Mouse (Mus musculus) frontal cortex, adult 2 months (tissue): ENCODE measurements around the gene Clcn6. TPM values are rescaled to one million over a fixed set of nuclear protein-coding genes. Genes with fewer than 3 reads are reported as not detected.

Experiments
- DNase-seq, 2 experiments: peaks; one replicate each; pipeline ENCODE4 v3.0.0; 2022; ENCODE audit warnings: low spot score in 1 of 2; ENCODE audit errors: extremely low spot score in 1 of 2
- polyA plus RNA-seq: library from polyadenylated mRNA; depleted of rRNA; stranded (reverse); fragments of >200 nt; gene quantifications from 2 replicates; pipeline ENCODE4 v1.2.3, GENCODE M21; 2012; rRNA removed

Gene Clcn6
- polyA plus RNA-seq, 1 experiment, result 46.9 TPM

DNA sequence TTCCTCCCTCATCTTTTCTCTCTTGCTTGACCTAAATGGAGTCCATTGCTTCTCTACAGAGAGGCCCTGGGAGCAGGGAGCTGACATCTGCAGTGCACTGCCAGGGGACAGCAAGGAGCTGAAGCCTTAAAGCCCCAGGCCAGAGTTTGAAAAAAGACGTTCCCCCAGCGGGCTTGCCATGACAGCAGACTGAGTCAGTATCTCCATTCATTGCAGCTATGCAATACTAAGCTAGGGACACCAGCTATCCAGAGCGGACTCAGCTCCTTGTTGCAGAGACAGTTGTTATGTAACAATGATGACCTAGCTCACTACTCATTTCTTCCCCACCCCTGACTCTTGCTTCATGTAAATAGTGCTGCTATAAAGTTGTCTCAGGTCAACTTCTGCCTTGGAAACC, 43.3 kb downstream of the Clcn6 start:
- no peak for DNase-seq

- DNase-seq, result no peak
Observed at GRCm38 (mm10) chr4:147993571-147994095, 45.0 kb downstream of the Clcn6 start.

GRCm38 (mm10) chr4:147985205-147986132, 53.2 kb downstream of the Clcn6 start, which contains the start of gene Nppb:
TSS of gene Nppb (plus strand) at chr4:147985788.
- no peak for DNase-seq

DNA sequence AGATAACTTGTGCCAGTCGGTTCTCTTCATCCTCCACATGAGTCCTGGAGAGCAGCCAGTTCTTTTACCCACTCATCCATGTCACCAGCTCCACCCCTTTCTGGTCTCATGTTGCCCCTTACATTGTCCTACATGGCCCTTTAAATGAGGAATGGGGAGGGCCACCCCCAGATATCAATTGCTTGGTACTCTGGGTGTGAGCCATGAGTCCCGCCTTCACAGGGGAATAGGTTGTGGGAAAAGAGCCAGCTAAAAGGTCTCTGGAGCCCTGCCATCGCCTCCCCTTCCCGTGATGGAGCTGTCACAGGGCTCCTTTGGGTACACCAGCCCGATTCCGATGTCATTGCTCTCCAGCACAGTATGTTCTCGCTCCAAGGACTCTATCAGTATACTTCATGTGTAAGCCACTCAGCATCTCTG, 59.2 kb downstream of the Clcn6 start:
- no peak for DNase-seq

- DNase-seq, result no peak
Observed at GRCm38 (mm10) chr4:147978391-147978790, 60.2 kb downstream of the Clcn6 start.

- DNase-seq, result no peak
Observed at GRCm38 (mm10) chr4:147977726-147978125, 60.9 kb downstream of the Clcn6 start.

- DNase-seq, result no peak
Observed at GRCm38 (mm10) chr4:147976237-147976636, 62.4 kb downstream of the Clcn6 start.

DNA sequence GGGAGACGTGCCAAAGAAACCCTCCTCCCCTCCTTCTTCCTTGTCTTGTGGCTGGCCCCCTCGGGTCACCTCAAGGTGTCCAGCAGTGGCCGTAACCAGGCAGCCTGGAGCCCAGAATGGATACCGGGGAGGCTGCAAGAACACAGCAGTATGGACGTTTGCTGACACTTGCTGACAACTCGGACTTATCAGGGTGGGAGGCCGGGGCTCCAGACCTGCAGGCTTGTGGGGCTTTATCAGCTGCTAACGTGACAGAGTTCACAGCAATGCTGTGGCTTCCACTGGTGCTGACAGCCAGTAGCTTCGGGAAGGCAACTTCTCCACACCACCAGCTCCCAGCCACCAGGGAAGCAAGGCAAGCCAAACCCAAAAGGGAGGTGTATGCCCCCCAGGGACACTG, 69.3 kb downstream of the Clcn6 start:
- DNase-seq, result no peak

GRCm38 (mm10) chr4:147968816-147969215, 69.8 kb downstream of the Clcn6 start:
- DNase-seq, result no peak

GRCm38 (mm10) chr4:147965712-147966111, 72.9 kb downstream of the Clcn6 start:
- no peak for DNase-seq

DNA sequence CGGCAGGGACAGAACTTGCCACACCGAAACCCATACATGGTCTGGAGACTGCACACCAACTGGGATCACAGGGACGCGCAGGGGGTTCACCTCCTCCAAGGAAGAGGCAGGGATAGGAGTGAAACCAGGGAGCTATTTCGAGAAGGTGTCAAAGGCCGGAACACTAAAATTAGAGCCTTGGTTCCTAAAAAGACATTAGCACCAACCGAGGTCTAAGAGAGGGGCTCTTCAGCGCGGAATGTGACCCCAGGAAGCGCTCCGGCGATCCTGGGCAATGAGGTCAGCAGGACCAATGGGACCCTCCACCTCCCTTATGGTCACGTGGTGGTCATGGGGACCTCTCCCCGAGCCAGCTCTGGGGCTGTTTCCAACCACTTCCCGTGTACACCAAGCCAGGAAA, 75.0 kb downstream of the Clcn6 start:
- DNase-seq, result no peak

DNA sequence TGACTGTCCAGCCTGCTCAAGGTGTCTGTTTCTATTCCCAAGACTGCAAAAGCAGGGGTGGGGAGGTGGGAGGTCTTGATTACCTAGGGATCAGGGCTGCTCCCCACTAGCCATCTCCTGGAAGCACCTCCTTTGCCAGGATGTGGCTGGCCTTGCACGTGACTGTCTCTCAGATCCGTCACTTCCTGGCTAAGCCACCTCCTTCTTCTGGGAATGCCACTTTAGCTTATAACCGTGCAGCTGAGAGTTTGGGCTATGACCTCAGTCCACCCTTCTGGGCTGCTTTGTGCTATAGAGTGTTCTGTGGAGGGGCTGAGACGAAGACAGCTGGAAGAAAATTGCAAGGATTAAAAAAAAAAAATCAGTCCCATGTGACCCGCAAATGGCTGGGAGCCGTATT, 75.8 kb downstream of the Clcn6 start:
- DNase-seq, result no peak

DNA sequence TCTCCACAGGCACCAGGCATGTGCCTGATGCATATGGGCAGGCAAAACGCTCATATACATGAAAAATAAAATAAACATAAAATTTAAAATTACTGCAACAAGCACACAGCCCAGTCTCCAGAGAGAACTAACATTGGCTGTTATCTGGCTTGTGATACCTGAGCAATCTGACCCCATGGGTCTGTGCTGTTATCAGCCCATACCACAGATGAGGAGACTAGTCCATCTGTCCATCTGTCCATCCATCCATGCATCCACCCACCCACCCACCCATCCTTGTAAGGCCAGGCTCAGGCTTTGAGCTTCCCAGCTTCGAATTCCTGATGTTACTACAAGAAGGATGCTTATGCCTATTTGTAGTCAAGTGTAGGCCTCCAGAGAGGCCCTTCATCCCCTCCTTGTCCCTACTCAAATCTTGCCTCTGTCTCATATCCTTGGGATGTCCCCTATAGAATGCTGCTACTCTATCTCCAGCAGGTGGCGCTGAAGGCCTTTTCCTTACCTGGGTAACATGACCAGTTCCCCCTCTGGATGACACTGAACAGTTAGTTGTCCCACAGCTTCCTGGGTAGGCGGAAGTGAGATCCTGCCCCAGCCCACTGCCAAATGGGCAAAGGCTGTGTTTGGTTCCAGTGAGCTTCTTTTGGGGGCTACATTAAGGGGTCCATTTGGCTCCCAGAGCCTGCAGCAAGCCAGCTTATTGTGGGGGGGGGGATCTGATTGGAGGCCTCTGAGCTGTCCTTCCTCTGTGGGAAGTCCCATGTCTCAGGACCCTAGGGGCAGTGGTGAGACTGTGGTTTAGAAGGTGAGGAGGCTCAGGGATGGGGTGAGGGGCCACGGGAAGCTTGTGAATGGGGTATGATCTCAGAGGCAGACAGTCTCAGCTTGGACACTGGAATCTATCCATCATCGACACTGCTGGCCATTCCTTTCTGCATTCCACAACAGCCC, 78.5 kb downstream of the Clcn6 start:
- peak in 1 of 2 experiments; percentile 75 for DNase-seq

- no peak for DNase-seq
Observed at GRCm38 (mm10) chr4:147957141-147957540, 81.5 kb downstream of the Clcn6 start.

Other genes starting within 250 kb of the Clcn6 start
- gene Zfp984, start 229.0 kb downstream of the Clcn6 start, polyA plus RNA-seq, result 3.5 and 4.0 TPM in 2 replicates
- gene Zfp933, start 190.5 kb downstream of the Clcn6 start, polyA plus RNA-seq, result 10.5 and 10.9 TPM in 2 replicates
- gene Miip, start 170.0 kb downstream of the Clcn6 start, polyA plus RNA-seq, result 51.3 and 66.8 TPM in 2 replicates
- gene Fv1, start 169.8 kb downstream of the Clcn6 start, polyA plus RNA-seq, result 5.6 and 7.5 TPM in 2 replicates
- gene Mfn2, start 134.1 kb downstream of the Clcn6 start, polyA plus RNA-seq, result 100 and 102 TPM in 2 replicates
- gene Plod1, start 102.1 kb downstream of the Clcn6 start, polyA plus RNA-seq, result 18.8 and 20.3 TPM in 2 replicates
- 32.6 and 32.9 TPM in 2 replicates for gene 2510039O18Rik, start 97.9 kb downstream of the Clcn6 start, polyA plus RNA-seq
- gene Nppb, start 53.0 kb downstream of the Clcn6 start, polyA plus RNA-seq, result 0.15 and 0.16 TPM in 2 replicates
- 13.9 and 14.6 TPM in 2 replicates for gene Nppa, start 38.1 kb downstream of the Clcn6 start, polyA plus RNA-seq
- gene Mthfr, start 256 bp upstream of the Clcn6 start, polyA plus RNA-seq, result 28.7 and 34.2 TPM in 2 replicates
- gene Agtrap, start 49.2 kb upstream of the Clcn6 start, polyA plus RNA-seq, result 7.5 and 9.6 TPM in 2 replicates
- gene Mad2l2, start 91.6 kb upstream of the Clcn6 start, polyA plus RNA-seq, result 24.8 and 27.8 TPM in 2 replicates
- gene Draxin, start 91.9 kb upstream of the Clcn6 start, polyA plus RNA-seq, result 0.97 and 1.2 TPM in 2 replicates
- gene Fbxo6, start 113.3 kb upstream of the Clcn6 start, polyA plus RNA-seq, result 33.9 and 40.0 TPM in 2 replicates
- 206 and 213 TPM in 2 replicates for gene Fbxo44, start 121.7 kb upstream of the Clcn6 start, polyA plus RNA-seq
- 105 and 116 TPM in 2 replicates for gene Fbxo2, start 121.8 kb upstream of the Clcn6 start, polyA plus RNA-seq
- gene Disp3, start 249.1 kb upstream of the Clcn6 start, polyA plus RNA-seq, result 24.0 and 27.9 TPM in 2 replicates